Comparison of ENCODE assay signal across 24 mouse cellular contexts in genomic region chr4:119225719-119226118, GRCm38 (mm10). TPM values are rescaled to one million over a fixed set of nuclear protein-coding genes. Genes with fewer than 3 reads are reported as not detected.
DNase-seq lines count a peak whose midpoint lies in the region; ATAC-seq and TF ChIP-seq lines count a peak whose summit lies in the region.
"Had no signal": no experiment of that assay in that cellular context is flagged by ENCODE, and none has a peak within 500 bp of the region (broad histone marks: within the 10 kb centered on the region; RNA-seq: fewer than 3 reads in every experiment).

No protein-coding gene starts in this region.

- H3K27me3 ChIP-seq in liver, adult 2 months (ENCODE audit: control insufficient read depth, insufficient read depth, low read length) = no peaks in the 10 kb centered on the region
- H3K27me3 ChIP-seq in liver, embryonic 12.5 days (replicated peaks) = no peaks in the 10 kb centered on the region
- no peaks in the 10 kb centered on the region for H3K27me3 ChIP-seq in liver, embryonic 16.5 days (ENCODE audit: control insufficient read depth, insufficient read depth, low read depth, low read length)
- no peaks in the 10 kb centered on the region for H3K27me3 ChIP-seq in liver, postnatal 0 days (ENCODE audit: insufficient read depth, low read length)
- H3K27me3 ChIP-seq: embryonic facial prominence, embryonic 12.5 days; forebrain, embryonic 13.5 days; forebrain, embryonic 15.5 days had no signal

- H3K79me2 ChIP-seq in liver, adult 2 months (ENCODE audit: control insufficient read depth, insufficient read depth, low read length) = no peaks in the 10 kb centered on the region; the same call in 1 of the 2 replicates

- H3K4me1 ChIP-seq in liver, adult 2 months (ENCODE audit: control insufficient read depth, insufficient read depth, low read length) = peaks cover 23% of the 10 kb centered on the region
- 0 out of 2 replicates have a peak, but pooled peaks cover 4% of the 10 kb centered on the region for H3K4me1 ChIP-seq in liver, embryonic 12.5 days
- H3K4me1 ChIP-seq in liver, embryonic 16.5 days (ENCODE audit: control insufficient read depth, low read depth, low read length) = no peaks in the 10 kb centered on the region; the same call in 1 of the 2 replicates
- peaks cover 3% of the 10 kb centered on the region; the same call in 1 of the 2 replicates for H3K4me1 ChIP-seq in liver, postnatal 0 days (ENCODE audit: insufficient read depth)
- H3K4me1 ChIP-seq: embryonic facial prominence, embryonic 10.5 days; embryonic facial prominence, embryonic 12.5 days; forebrain, embryonic 13.5 days; forebrain, embryonic 15.5 days had no signal

- peak overlapping the region; percentile 81 for H3K27ac ChIP-seq in liver, adult 2 months (replicated peaks; ENCODE audit: insufficient read depth, low read depth, low read length)
- no peak overlapping the region for H3K27ac ChIP-seq in liver, embryonic 12.5 days
- no peak overlapping the region for H3K27ac ChIP-seq in liver, embryonic 16.5 days (ENCODE audit: low read length)
- peak overlapping the region; percentile 71 for H3K27ac ChIP-seq in liver, postnatal 0 days (ENCODE audit: low read depth)
- H3K27ac ChIP-seq: embryonic facial prominence, embryonic 10.5 days; embryonic facial prominence, embryonic 12.5 days; forebrain, embryonic 13.5 days; forebrain, embryonic 15.5 days had no signal

- H3K4me3 ChIP-seq in liver, adult 2 months (ENCODE audit: insufficient read depth, low read depth, low read length) = no peak overlapping the region
- H3K4me3 ChIP-seq in liver, embryonic 12.5 days = no peak overlapping the region
- no peak overlapping the region for H3K4me3 ChIP-seq in liver, embryonic 16.5 days (ENCODE audit: low read depth, low read length)
- H3K4me3 ChIP-seq in liver, postnatal 0 days (ENCODE audit: low read depth, low read length) = no peak overlapping the region
- H3K4me3 ChIP-seq: embryonic facial prominence, embryonic 10.5 days; embryonic facial prominence, embryonic 12.5 days; forebrain, embryonic 13.5 days; forebrain, embryonic 15.5 days had no signal

- ATAC-seq in liver, embryonic 12.5 days = no peak
- ATAC-seq in liver, embryonic 16.5 days (ENCODE audit: low read depth) = peak; percentile 53
- ATAC-seq in liver, postnatal 0 days = peak; percentile 72
- ATAC-seq: activated CD4-positive, CD25-positive, alpha-beta regulatory T cell, adult 4 months; forebrain, embryonic 13.5 days; forebrain, embryonic 15.5 days; forebrain, postnatal 0 days had no signal

- 35% methylated on average over 9 of the region's 9 CpGs for WGBS in liver, adult 2 months
- WGBS in liver, embryonic 12.5 days (ENCODE audit: insufficient replicate concordance) = 79% methylated on average over 9 of the region's 9 CpGs
- 66% methylated on average over 9 of the region's 9 CpGs for WGBS in liver, embryonic 16.5 days (ENCODE audit: insufficient replicate concordance)
- 73% methylated on average over 9 of the region's 9 CpGs for WGBS in liver, postnatal 0 days (ENCODE audit: insufficient replicate concordance)

- no peak for TF ChIP-seq EP300 in liver, postnatal 0 days (IDR thresholded peaks at IDR 0.05; ENCODE audit: low read depth)

- peak overlapping the region; percentile 4; the same call in 1 of the 2 replicates for H3K9ac ChIP-seq in liver, adult 2 months (ENCODE audit: low read depth, low read length)
- H3K9ac ChIP-seq in liver, embryonic 12.5 days = no peak overlapping the region
- H3K9ac ChIP-seq in liver, embryonic 16.5 days (ENCODE audit: low read depth, low read length) = no peak overlapping the region
- H3K9ac ChIP-seq in liver, postnatal 0 days (replicated peaks) = no peak overlapping the region
- H3K9ac ChIP-seq: embryonic facial prominence, embryonic 12.5 days; forebrain, embryonic 13.5 days; forebrain, embryonic 15.5 days; forebrain, postnatal 0 days had no signal

- peak; percentile 47 for DNase-seq in adrenal gland, adult 8-10 months
- DNase-seq in adrenal gland, postnatal 25 days = no peak
- peak; percentile 92 for DNase-seq in liver, adult 2 months (ENCODE audit: extremely low read depth, low read depth, low spot score)
- no peak for DNase-seq in liver
- peak; percentile 64 for DNase-seq in liver, postnatal 0 days
- DNase-seq in right cerebral cortex, postnatal 14 days = no peak
- DNase-seq: cerebellum, adult 11-12 months; cerebellum, adult 2 months; cerebellum, adult 9-10 months; cerebellum, postnatal 10 days; cerebellum, postnatal 25 days; forebrain, postnatal 0 days had no signal

- peaks cover 15% of the 10 kb centered on the region; the same call in 1 of the 2 replicates for H3K36me3 ChIP-seq in liver, adult 2 months (ENCODE audit: control insufficient read depth, insufficient read depth, low read length)
- H3K36me3 ChIP-seq in liver, embryonic 12.5 days = peaks cover 45% of the 10 kb centered on the region
- peaks cover 8% of the 10 kb centered on the region for H3K36me3 ChIP-seq in liver, embryonic 16.5 days (ENCODE audit: control insufficient read depth, insufficient read depth)
- H3K36me3 ChIP-seq in liver, postnatal 0 days (replicated peaks; ENCODE audit: insufficient read depth, low read length) = peaks cover 20% of the 10 kb centered on the region; the same call in 1 of the 2 replicates

- peak; percentile 57 for TF ChIP-seq CTCF in liver, adult 2 months (IDR thresholded peaks at IDR 0.05; ENCODE audit: low read depth, low read length)
- TF ChIP-seq CTCF in liver, postnatal 0 days (IDR thresholded peaks at IDR 0.05; ENCODE audit: low read depth) = peak; percentile 58

- TF ChIP-seq POLR2A in liver, adult 2 months (IDR thresholded peaks at IDR 0.05; ENCODE audit: extremely low read depth, insufficient read depth, low read length) = no peak

- H3K4me2 ChIP-seq in liver, embryonic 12.5 days = no peak overlapping the region
- no peak overlapping the region for H3K4me2 ChIP-seq in liver, embryonic 16.5 days (ENCODE audit: low read depth, low read length)
- no peak overlapping the region for H3K4me2 ChIP-seq in liver, postnatal 0 days (ENCODE audit: low read depth, low read length)
- H3K4me2 ChIP-seq: embryonic facial prominence, embryonic 12.5 days; forebrain, embryonic 13.5 days; forebrain, embryonic 15.5 days had no signal

- H3K9me3 ChIP-seq in liver, embryonic 12.5 days (replicated peaks) = no peaks in the 10 kb centered on the region
- H3K9me3 ChIP-seq in liver, embryonic 16.5 days (replicated peaks; ENCODE audit: control insufficient read depth, low read length) = no peaks in the 10 kb centered on the region
- H3K9me3 ChIP-seq in liver, postnatal 0 days (ENCODE audit: low read length) = no peaks in the 10 kb centered on the region
- H3K9me3 ChIP-seq: embryonic facial prominence, embryonic 10.5 days; embryonic facial prominence, embryonic 12.5 days; forebrain, embryonic 13.5 days; forebrain, embryonic 15.5 days had no signal

RNA-seq across cellular contexts. Expression of gene AU022252, which starts 6.8 kb away (rescaled TPM):
- total RNA-seq in adrenal gland, adult 8-10 months (2022) = 10 to 100 TPM; 19.4 to 42.9 (median 27.2) TPM
- total RNA-seq in adrenal gland, postnatal 25 days (2021) = 27.9 and 28.1 TPM in 2 replicates
- total RNA-seq in liver, adult 2 months (2014; rRNA removed) = 23.6 and 25.2 TPM in 2 replicates
- 16.6 and 23.3 TPM in 2 replicates for polyA plus RNA-seq in liver, adult 2 months (2012; rRNA removed)
- 18.1 and 19.6 TPM in 2 replicates for polyA plus RNA-seq in liver, embryonic 12.5 days (2016; fragmentation: Nextera tagmentation; extraction: Ambion mirVana)
- 10.0 and 11.6 TPM in 2 replicates for polyA plus RNA-seq in liver, embryonic 16.5 days (2015; fragmentation: Nextera tagmentation; extraction: Ambion mirVana)
- polyA plus RNA-seq in liver, postnatal 0 days (2015; fragmentation: Nextera tagmentation; extraction: Ambion mirVana) = 26.6 and 27.8 TPM in 2 replicates

RNA-seq across cellular contexts. Expression of gene P3h1, which starts 7.0 kb away (rescaled TPM):
- 10 to 100 TPM; 26.1 to 35.2 (median 28.6) TPM for total RNA-seq in adrenal gland, adult 8-10 months (2022)
- 29.2 and 30.6 TPM in 2 replicates for total RNA-seq in adrenal gland, postnatal 25 days (2021)
- 6.7 and 8.8 TPM in 2 replicates for total RNA-seq in liver, adult 2 months (2014; rRNA removed)
- polyA plus RNA-seq in liver, adult 2 months (2012; rRNA removed) = 14.5 and 20.3 TPM in 2 replicates
- 9.7 and 11.4 TPM in 2 replicates for polyA plus RNA-seq in liver, embryonic 12.5 days (2016; fragmentation: Nextera tagmentation; extraction: Ambion mirVana)
- polyA plus RNA-seq in liver, embryonic 16.5 days (2015; fragmentation: Nextera tagmentation; extraction: Ambion mirVana) = 6.7 and 9.0 TPM in 2 replicates
- polyA plus RNA-seq in liver, postnatal 0 days (2015; fragmentation: Nextera tagmentation; extraction: Ambion mirVana) = 11.8 and 12.1 TPM in 2 replicates

RNA-seq across cellular contexts. Expression of gene Tmem269, which starts 7.7 kb away (rescaled TPM):
- total RNA-seq in adrenal gland, adult 8-10 months (2022) = under 1 TPM in 2 of 4 experiments, not detected in 2; 0.30 to 0.62 TPM
- total RNA-seq in adrenal gland, postnatal 25 days (2021) = not detected in 2 replicates
- total RNA-seq in liver, adult 2 months (2014; rRNA removed) = 0.09 TPM in 1 of 2 replicates, not detected in the other
- polyA plus RNA-seq in liver, adult 2 months (2012; rRNA removed) = 0.06 TPM in 1 of 2 replicates, not detected in the other
- not detected in 2 replicates for polyA plus RNA-seq in liver, embryonic 12.5 days (2016; fragmentation: Nextera tagmentation; extraction: Ambion mirVana)
- polyA plus RNA-seq in liver, embryonic 16.5 days (2015; fragmentation: Nextera tagmentation; extraction: Ambion mirVana) = not detected in 2 replicates
- polyA plus RNA-seq in liver, postnatal 0 days (2015; fragmentation: Nextera tagmentation; extraction: Ambion mirVana) = not detected in 2 replicates
- total RNA-seq: adrenal gland, adult 18-20 months; ES-E14; forebrain, postnatal 0 days; MEL had no signal
- polyA plus RNA-seq: C2C12; embryonic facial prominence, embryonic 12.5 days; forebrain, embryonic 11.5 days; forebrain, embryonic 13.5 days had no signal

RNA-seq across cellular contexts. Expression of gene Cldn19, which starts 29.5 kb away (rescaled TPM):
- under 1 TPM in 3 of 4 experiments, not detected in 1; 0.06 to 0.40 (median 0.28) TPM for total RNA-seq in adrenal gland, adult 8-10 months (2022)
- total RNA-seq in adrenal gland, postnatal 25 days (2021) = 0.21 TPM in 1 of 2 replicates, not detected in the other
- not detected in 2 replicates for total RNA-seq in liver, adult 2 months (2014; rRNA removed)
- polyA plus RNA-seq in liver, adult 2 months (2012; rRNA removed) = not detected in 2 replicates
- not detected in 2 replicates for polyA plus RNA-seq in liver, embryonic 12.5 days (2016; fragmentation: Nextera tagmentation; extraction: Ambion mirVana)
- polyA plus RNA-seq in liver, embryonic 16.5 days (2015; fragmentation: Nextera tagmentation; extraction: Ambion mirVana) = not detected in 2 replicates
- not detected in 2 replicates for polyA plus RNA-seq in liver, postnatal 0 days (2015; fragmentation: Nextera tagmentation; extraction: Ambion mirVana)
- total RNA-seq: MEL had no signal
- polyA plus RNA-seq: activated CD4-positive, CD25-positive, alpha-beta regulatory T cell, adult 4 months; C2C12; embryonic facial prominence, embryonic 10.5 days had no signal

RNA-seq across cellular contexts. Expression of gene Svbp, which starts 30.6 kb away (rescaled TPM):
- 10 to 100 TPM; 15.8 to 25.3 (median 17.1) TPM for total RNA-seq in adrenal gland, adult 8-10 months (2022)
- 17.7 and 20.2 TPM in 2 replicates for total RNA-seq in adrenal gland, postnatal 25 days (2021)
- total RNA-seq in liver, adult 2 months (2014; rRNA removed) = 9.1 and 10.0 TPM in 2 replicates
- 11.9 and 14.8 TPM in 2 replicates for polyA plus RNA-seq in liver, adult 2 months (2012; rRNA removed)
- polyA plus RNA-seq in liver, embryonic 12.5 days (2016; fragmentation: Nextera tagmentation; extraction: Ambion mirVana) = 114 and 121 TPM in 2 replicates
- 69.6 and 79.2 TPM in 2 replicates for polyA plus RNA-seq in liver, embryonic 16.5 days (2015; fragmentation: Nextera tagmentation; extraction: Ambion mirVana)
- polyA plus RNA-seq in liver, postnatal 0 days (2015; fragmentation: Nextera tagmentation; extraction: Ambion mirVana) = 54.8 and 61.3 TPM in 2 replicates

Comparison
In these comparisons a context has a peak if more than half of its experiments do, and no peak if none do; other contexts are left out.
1. DNase-seq: peak in adrenal gland, adult 8-10 months (single experiment), liver, adult 2 months (single experiment) and liver, postnatal 0 days (single experiment); none in adrenal gland, postnatal 25 days (single experiment), liver (single experiment) and right cerebral cortex, postnatal 14 days (single experiment).
2. H3K27ac ChIP-seq: peak in liver, adult 2 months (single experiment) and liver, postnatal 0 days (single experiment); none in liver, embryonic 12.5 days (single experiment) and liver, embryonic 16.5 days (single experiment).